Comparison of ENCODE assay signal across 20 mouse cellular contexts in the genomic region with DNA sequence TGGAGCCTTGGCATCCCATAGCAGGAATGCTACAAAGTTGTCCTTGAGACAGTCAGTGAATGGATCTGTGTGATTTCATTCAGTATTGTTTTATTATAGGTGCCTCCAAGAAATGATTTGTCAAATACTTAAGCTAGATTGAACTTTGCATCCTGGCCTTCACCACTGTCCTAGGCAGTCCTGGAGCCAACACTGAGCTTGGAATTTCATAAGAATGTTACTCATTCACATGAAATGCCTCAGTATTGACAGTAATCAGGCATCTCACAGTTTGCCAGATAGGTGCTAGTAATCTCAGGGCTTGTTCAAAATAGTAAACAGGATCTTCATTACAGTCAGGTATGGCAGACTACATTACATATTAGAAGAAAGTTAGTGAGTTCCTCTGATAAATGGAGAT. TPM values are rescaled to one million over a fixed set of nuclear protein-coding genes. Genes with fewer than 3 reads are reported as not detected.
"Had no signal": no experiment of that assay in that cellular context is flagged by ENCODE, and none has a peak within 500 bp of the region (broad histone marks: within the 10 kb centered on the region; RNA-seq: fewer than 3 reads in every experiment).

No protein-coding gene starts in this region.

- H3K36me3 ChIP-seq: lung, embryonic 15.5 days; midbrain, embryonic 13.5 days; midbrain, embryonic 15.5 days; neural tube, embryonic 12.5 days; stomach, embryonic 15.5 days had no signal

- DNase-seq: lung, adult 2 months; lung, postnatal 14 days; lung, postnatal 36 days; right cerebral cortex, postnatal 14 days; thymus, adult 2 months; thymus, postnatal 25 days; thymus, postnatal 4 days had no signal

- H3K27me3 ChIP-seq: lung, embryonic 15.5 days; megakaryocyte, embryonic 14.5 days; midbrain, embryonic 13.5 days; midbrain, embryonic 15.5 days; neural tube, embryonic 12.5 days; stomach, embryonic 15.5 days had no signal

- H3K27ac ChIP-seq: lung, embryonic 15.5 days; macrophage; midbrain, embryonic 13.5 days; midbrain, embryonic 15.5 days; neural tube, embryonic 12.5 days; stomach, embryonic 15.5 days; stomach, postnatal 0 days had no signal

- H3K9me3 ChIP-seq: lung, embryonic 15.5 days; megakaryocyte, embryonic 14.5 days; midbrain, embryonic 15.5 days; stomach, embryonic 15.5 days had no signal

- H3K4me1 ChIP-seq: lung, embryonic 15.5 days; megakaryocyte, embryonic 14.5 days; midbrain, embryonic 13.5 days; midbrain, embryonic 15.5 days; neural tube, embryonic 12.5 days; stomach, embryonic 15.5 days had no signal

- H3K4me2 ChIP-seq: lung, embryonic 15.5 days; midbrain, embryonic 11.5 days; midbrain, embryonic 13.5 days; midbrain, embryonic 15.5 days; neural tube, embryonic 12.5 days; stomach, embryonic 15.5 days had no signal

- H3K4me3 ChIP-seq: lung, embryonic 15.5 days; megakaryocyte, embryonic 14.5 days; midbrain, embryonic 13.5 days; midbrain, embryonic 15.5 days; neural tube, embryonic 12.5 days; stomach, embryonic 15.5 days had no signal

- ATAC-seq: lung, postnatal 0 days; midbrain, embryonic 13.5 days; midbrain, embryonic 15.5 days had no signal

- H3K9ac ChIP-seq: lung, embryonic 15.5 days; midbrain, embryonic 13.5 days; midbrain, embryonic 15.5 days; neural tube, embryonic 12.5 days; stomach, embryonic 15.5 days had no signal

RNA-seq across cellular contexts. Expression of a gene that starts 49.3 kb away (rescaled TPM):
- polyA plus RNA-seq: midbrain, embryonic 11.5 days; midbrain, embryonic 13.5 days; midbrain, embryonic 15.5 days; midbrain, postnatal 0 days; neural tube, embryonic 12.5 days; neural tube, embryonic 14.5 days; testis, adult 2 months had no signal
